Mouse (Mus musculus) left cerebral cortex, adult 8-10 months (tissue): ENCODE data around the gene Gm20521. TPM values are rescaled to one million over a fixed set of nuclear protein-coding genes. Genes with fewer than 3 reads are reported as not detected.

ENCODE experiments used
- DNase-seq, 2 experiments: peaks; one replicate each; pipeline ENCODE4 v3.0.0; 2022; ENCODE audit warnings: low spot score in 2 of 2
- total RNA-seq, 4 experiments: library from RNA; stranded (reverse); gene quantifications; 2 replicates each; pipeline ENCODE4 v1.2.4; 2022

Gene Gm20521
- total RNA-seq, 4 experiments from 2014 or later = 1.5 to 6.7 (median 4.2) TPM; not detected in 1

DNA sequence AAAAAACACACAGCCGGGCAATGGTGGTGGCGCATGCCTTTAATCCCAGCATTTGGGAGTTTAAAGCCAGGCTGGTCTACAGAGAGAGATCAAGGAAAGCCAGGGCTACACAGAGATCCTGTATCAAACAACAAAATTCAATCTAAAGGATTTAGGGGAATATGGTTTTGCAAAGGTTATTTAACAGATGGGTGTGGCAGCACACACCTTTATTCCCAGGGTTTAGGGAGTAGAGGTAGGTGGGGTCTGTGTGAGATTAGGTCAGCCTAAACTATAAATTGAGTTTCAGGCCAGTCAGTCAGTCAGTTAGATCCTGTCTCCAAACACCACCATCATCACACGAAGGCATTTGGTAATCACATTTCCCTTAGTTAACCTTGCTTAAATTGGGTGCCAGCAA is 9.0 kb downstream of the Gm20521 start, which contains the start of gene Pabpn1:
Gene Pabpn1, plus strand, starts transcription at position 301 of the 400 bp plus-strand sequence.
- DNase-seq = no peak

DNA sequence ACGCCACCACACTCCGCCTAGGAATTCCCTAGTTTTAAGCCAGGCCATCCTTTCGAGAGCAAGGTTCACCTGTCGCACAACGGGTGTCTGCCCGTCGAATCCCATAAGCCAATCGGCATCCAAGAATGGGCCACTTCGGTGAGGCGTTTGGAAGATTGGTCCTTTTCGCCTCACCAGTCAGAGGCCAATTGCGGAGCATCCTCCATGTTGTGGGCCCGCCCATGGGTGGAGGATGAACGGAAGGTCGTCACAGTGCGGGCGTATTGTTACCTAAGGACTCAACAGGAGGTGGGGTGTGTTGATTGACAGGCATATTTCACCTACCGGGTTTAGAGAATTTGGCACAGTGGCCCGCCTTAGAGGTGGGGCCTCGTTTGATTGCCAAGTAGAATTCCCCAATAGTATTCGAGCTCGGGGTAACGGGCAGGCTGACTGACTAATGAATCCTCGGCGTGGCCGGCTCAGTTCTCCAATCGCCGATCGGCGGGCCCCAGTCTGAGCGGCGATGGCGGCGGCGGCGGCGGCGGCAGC is 10.5 kb downstream of the Gm20521 start:
- peak; percentile 97 to 100 for DNase-seq

DNA sequence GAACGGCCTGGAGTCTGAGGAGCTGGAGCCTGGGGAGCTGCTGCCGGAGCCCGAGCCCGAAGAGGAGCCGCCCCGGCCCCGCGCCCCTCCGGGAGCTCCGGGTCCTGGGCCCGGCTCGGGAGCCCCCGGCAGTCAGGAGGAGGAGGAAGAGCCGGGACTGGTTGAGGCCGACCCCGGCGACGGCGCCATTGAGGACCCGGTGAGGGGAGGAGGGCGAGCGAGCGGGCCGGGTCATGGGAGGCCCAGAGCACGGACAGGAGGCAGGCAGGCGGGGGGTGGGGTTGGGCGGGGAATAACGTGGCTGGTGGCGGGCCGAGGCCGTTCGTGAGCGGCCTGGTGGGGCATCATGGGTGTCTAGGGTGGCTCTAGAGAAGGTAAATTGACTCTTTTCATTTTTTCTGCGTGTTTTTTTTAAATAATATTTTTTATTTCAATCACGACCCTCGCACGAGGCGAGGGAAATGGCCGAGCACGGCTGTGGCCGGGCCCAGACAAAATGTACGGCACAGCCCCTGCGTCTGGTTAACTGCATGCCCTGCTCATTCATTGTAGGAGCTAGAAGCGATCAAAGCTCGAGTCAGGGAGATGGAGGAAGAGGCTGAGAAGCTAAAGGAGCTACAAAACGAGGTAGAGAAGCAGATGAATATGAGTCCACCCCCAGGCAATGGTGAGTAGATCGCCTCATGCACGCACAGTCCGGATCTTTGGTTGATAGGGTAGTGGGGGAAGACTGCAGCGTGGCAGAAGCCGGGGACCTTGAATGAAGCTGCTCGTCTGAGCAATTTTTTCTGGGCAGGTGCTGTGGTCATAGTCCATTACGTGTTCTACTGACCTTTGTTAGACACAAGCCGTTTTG is 11.3 kb downstream of the Gm20521 start:
- DNase-seq = peak in 1 of 2 experiments; percentile 49

DNA sequence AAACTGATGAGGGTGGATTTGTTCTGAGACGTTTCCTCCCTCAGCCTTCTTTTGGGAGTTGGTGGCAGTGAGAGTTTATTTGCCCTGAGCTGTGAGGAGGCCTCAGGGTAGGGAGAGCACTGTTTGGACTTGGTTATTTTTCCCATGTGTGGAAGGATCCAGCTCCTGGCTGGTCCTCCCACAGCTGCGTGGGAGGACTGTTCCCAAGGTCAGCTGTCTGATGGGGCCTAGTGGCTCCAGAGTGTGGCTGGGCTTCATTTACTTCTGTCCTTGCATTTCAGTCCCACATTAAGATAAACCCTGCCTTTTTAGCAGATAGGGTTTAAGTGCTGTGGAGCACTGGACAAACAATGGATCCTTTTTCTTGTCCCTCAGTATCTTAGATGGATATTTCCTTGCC is 14.2 kb downstream of the Gm20521 start:
- no peak for DNase-seq

DNA sequence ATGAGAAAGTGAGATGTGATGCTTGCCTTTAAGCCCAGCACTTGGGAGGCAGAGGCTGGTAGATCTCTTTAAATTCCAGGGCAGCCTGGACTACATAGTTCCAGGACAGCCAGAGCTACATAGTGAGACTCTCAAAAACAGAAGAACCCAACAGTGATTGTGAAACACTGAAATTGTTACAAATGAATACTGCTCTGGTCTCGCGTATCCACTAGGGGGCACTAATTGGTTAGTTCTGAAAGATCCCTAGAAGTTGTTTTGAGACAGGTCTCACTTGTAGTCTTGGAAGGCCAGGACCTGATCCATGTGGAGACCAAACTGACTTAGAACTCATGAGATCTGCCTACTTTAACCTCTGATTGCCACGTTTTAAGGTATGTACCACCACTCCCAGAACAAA is 17.1 kb downstream of the Gm20521 start:
- DNase-seq = peak in 1 of 2 experiments; percentile 58

DNA sequence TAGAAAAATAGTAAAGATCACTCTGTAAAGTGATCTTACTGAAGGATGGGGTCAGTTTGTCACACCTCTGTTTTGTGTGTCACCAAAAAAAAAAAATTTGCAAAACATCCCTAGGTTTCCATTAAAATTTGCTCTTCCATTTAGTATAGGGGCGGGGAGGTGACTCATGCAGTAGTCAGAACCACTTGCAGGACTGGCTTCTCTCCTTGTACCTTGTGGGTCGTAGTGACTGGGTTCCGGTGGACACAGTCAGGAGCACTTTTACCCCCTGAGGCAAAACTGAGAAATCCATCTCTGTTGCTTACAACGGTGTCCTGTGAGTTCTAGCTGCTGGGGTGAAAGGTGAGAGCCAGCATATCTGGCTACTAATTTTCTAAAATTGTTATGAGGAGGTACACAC is 20.4 kb downstream of the Gm20521 start:
- DNase-seq = no peak

DNA sequence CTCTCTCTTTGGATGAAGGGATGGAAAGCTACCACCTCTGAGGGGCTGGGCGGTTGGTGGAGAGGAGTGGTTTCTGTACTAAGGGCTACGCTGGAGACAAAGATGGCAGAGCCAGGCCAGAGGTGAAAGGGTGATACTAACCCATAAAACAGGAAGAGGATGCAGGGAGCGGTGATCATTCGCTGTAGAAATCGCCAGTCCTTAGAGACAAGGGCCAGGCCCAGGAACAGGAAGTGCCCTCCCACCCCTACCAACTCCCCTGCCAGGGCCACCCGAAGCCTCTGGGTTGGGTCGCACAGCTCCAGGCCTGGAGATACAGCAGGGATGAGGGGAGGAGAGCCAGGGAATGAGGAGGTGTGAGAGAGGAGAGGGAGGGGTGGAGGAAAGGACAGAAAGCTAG is 25.4 kb downstream of the Gm20521 start:
- DNase-seq = no peak

DNA sequence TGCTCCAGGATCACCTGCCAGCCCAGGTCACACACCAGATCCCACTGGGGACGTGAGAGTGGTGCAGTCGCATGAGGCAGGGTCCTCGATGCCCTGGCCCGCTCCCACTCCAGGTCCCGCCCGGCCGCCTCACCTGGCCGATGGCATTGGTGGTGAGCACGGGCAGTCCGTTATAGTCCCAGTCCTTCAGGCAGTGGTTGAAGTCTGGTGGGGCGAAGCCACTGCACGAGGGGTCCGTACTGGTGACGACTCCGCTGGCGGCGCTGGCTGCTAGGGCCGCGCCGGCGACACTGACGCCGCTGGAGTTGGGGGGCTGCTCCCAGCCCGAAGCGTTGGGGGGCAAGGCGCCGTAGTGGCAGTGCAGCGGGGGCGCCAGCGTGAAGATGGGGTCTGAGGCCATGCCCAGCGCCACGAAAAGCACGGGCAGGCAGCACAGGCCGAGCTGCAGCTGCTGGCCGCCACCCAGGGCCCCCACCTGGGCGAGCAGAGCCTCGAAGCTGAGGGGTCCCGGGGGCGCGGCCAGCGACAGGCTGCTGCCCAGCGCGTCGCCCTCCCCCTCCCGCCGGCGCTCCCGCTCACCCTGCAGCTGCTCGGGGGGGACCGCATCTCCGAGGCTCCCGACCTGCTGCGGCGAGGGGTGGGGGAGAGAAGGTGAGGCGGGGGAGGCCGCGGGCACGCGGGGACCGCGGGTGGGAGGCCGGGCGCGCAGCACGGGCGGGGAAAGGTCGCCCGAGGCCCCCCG is 29.0 kb downstream of the Gm20521 start:
- no peak for DNase-seq

DNA sequence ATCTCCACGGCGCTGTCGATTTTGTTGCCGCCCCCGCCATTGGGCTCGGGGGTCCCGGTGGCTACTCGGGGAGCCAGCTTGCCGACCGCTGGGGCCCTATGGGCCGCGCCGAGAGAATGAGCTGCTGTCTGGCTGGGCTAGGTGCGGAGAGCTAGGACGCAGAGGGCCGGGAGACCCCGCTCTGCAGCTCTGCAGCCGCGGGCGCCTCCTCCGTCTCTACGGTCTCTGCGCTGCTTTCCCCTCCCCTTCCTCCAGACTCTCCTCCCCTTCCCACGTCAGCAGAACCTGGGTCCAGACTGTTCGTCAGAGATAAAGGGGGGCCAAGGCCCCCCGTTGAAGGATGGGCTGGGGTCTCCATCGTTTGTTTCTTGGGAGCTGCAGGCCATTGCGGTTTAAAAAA is 29.6 kb downstream of the Gm20521 start, which contains the start of gene Slc22a17:
Gene Slc22a17, minus strand, starts transcription at position 247 of the 400 bp plus-strand sequence.
- peak; percentile 74 to 76 for DNase-seq

DNA sequence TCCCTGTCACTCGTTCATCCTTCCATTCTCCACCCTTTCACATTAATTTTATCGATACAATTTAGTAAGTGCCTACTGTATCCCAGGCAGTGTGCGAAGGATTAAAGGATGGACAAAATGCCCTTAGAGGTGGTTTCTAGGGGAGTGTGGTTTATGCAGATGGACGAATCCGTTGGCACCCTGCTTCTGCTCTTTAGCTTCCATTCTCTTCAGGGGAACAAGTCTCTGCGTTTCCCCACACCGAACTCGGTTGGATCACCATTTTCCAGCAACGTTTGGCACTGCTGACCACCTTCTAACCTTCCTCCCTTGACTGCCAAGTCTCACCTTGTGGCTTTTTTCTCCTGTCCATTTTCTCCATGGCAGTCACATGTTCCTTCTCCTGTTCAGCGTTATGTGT is 30.1 kb downstream of the Gm20521 start:
- DNase-seq = no peak

DNA sequence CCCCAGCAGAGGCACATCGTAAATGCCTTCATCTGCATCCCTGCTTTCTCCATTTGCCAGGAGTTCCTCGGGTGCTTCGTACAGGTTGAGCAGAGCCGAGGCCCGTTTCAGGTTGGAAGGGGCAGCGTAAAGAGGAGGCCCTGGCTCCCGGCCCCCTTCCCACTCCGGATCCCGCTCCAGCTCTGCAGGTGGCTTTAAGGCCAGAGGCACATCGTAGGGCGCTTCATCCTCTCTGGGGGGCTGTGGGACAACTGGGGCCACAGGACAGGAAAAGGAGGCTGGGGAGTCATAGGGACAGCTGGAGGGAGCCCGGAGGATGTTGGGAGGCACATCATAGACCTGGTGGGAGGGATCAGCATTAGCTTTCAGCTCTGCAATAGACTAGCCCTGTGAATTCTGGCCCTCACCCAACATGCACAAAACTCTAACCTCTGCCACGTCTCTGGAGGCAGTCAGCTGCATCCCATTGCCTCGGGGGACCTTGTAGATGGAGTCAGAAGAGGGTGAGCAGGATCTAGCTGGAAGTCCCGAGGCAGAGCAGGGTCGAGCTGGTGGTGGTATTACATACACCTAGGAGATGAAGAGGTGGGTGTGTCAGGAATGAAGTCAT is 36.9 kb downstream of the Gm20521 start:
- no peak for DNase-seq

DNA sequence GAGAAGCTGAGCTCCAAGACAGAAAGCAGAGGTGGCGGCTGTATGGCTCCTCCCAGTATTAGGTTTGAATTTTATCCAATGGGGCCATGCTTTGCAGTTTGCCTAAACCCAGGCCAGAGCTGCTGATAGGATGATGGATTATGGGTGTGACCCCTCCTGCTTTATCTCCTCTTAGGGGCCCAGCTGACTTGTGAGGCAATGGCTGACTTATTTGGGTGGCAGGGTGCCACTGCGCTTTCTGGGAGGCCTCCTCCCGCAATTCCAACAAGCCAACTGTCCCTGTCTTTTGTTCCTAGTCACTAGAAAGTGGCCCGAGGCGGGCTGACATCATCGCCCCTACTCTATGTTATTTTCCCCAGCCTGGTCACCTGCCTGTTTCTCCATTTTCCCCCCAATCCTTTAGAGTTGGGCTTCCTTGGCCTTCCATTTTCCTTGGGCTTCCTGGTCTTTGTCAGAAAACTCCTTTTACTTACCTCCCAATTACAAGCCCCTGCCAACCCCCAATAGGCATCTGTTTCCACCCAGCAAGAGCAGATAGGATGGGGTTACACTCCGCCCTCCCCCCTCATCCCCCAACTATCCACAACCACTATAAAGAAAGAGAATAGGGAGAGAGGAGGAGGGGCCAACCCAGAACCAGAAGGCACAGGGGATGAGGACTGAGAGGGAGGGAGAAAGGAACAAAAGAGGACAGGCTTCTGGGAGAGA is 41.6 kb downstream of the Gm20521 start:
- no peak for DNase-seq

DNA sequence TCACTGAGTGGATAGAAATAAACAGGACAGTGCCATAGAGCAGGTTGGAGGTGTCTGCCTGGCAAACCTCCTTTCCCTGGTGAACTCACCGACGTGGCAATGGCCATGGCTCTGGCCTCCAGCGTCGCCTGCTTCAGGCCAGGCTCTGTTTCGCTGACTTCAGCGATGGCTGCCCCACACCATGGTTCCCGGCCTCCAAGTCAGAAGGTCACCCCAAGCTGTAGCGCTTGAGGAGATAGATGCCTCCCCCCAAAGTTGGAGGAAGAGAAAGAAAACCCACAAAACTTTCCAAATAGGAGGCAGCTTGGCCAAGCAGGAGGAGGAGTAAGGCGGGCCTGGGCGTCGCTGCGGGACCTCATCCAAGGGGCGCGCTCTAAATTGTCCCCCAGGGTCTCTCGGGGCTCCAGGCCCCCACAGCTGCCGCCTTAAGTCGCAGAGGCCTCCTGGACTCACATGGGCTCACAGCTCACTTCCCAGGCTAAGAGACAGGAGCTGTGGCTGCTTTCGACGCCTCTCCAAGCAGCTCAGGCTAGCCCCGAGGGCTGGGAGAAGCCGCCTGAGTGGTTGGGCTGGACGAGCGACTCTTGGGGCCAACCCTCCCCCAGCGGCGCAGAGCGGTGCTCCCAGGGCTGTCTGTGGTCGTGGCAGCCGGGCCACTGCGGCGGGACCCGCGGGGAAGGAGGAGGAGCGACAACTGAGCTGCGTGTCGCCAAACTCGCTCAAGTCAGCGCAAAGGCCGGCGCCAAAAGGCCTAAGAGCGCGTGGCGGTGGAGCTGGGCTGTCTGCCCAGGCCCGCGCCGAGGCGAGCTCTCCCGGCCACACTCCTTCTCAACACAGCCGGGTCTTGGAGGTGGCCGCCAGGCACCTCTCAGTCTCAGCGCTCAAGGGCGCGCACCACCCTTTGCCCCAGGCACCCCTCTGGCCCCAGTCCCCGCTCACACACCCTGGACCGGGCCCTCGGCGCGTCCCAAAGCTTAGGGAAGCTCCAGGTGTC is 42.4 kb downstream of the Gm20521 start, which contains the start of gene Efs:
Gene Efs, minus strand, starts transcription at position 778 of the 994 bp plus-strand sequence.
- DNase-seq = no peak

DNA sequence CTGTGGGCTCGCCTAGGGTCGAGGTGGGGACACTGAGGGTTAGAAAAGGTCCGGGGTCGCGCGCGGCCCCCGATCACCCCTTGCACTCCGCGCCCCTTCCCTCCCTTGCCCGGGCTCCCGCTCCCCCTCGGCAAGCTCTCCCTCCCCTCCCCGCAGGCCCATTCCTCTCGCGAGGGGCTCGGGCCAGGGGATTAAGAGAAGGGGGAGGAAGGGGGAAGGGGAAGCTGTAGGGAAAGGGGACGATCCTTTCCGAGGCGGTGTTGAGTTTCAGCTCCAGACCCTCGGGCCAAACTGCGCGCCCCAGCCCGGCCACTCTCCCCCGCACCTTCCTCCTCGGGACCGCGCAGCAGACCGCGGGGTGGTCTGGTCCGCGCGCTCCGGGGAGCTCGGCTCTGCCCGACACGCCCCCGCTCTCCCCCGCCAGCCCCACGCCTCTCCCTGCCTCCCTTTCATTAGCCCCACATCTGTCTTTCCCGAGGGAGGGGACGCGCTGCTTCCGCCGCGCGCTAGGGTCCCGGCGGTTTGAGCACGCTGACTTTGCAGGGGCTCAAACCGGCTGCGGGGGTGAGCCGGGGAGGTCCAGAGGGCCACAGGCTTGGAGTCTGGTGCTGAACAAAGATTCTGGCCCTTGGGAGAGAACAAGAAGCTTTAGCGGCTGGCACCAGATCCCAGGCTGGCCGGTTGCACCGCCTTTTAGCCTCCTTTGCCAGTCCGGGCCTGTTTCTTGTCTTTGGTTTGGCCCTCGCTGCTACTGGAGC is 43.3 kb downstream of the Gm20521 start:
- DNase-seq = no peak

DNA sequence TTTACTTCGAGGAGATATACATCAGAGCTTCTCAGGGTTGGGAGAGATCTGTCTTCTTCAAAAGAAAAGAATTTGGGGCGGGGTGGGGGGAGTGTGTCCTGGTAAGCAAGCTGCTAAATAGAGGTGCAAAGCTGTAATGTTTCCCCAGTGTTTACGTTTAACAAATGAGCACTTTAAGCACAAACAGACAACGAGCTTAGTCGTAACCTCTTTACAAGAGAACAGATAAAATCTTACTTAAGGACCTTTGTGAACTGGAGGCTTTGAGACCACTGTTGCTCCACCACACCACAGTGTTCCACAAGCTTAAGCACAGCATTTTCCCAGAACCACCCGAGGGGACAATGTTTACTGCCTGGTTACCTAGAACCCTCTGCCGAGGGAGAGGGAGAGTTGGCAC is 44.1 kb downstream of the Gm20521 start:
- DNase-seq = no peak

DNA sequence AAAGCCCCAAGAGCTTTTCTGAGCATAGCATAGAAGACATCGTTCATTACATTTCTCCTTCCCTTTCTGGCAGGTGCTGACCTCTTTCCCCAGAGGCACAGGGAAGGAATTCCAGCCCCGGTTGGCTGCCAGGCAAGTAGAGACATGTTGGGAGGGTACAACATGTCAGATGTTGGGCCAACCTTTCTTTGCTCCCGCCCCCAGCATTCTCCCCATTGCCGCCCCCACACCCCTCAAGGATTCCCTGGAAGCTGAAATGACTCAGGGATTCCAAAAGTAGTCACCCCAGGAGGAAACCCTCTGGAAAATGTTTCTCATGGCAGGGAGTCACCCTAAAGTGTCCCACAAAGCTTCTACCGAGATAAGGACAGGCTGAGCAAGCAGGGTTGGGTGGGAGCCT is 46.6 kb downstream of the Gm20521 start:
- DNase-seq = no peak

DNA sequence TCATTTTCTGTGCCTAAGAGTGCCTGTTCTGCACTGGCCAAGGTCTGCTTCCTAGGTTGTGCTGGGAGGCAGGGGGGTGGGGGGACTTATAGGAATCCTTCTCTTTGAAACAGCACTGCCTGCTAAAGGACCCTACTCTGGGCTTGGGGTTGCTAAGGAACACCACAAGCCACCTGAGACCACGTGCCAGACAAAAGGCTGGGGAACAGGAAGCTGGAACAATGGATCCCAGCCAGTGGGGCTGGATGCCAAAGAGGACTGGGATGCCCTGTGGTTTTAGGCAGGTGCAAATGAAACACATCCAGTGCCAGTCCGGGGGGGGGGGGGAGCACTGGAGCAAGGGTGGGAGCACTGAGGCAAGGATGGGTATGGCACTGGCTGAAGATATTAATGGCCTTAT is 47.2 kb downstream of the Gm20521 start:
- no peak for DNase-seq

DNA sequence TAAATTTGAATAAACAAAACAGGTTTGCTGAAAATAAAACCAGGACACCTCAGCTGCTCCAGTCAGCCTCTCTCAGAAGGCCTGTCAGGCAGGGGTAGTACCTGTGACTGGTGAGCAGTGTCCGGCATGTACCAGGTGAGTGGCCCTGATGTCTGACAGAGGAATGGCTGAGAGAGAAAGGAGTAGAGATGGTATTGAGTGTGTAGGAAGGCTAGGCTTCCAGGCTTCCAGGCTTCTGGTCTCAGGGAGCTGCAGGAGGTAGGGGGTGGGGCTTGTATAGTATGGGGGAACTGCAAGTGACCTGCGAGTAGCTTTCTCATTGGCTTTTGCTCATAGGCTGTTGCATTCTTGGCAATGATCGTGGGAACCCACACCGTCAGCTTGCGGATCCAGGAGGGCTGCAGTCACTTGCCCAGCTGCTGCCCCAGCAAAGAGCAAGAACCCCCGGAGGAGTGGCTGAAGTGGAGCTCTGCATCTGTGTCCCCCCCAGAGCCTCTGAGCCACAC is 49.5 kb downstream of the Gm20521 start, which contains the start of gene Il25:
Gene Il25, plus strand, starts transcription at position 51 of the 506 bp plus-strand sequence.
- no peak for DNase-seq
